Mouse (Mus musculus): ENCODE data around the gene Esam.

Esam gene

GRCm38 (mm10) chr9:37554838-37555748, 27.2 kb downstream of the Esam start, which contains the start of gene Siae:
Siae (plus strand) TSS chr9:37555698.
- DNase-seq (ENCODE audit: low spot score in 2 of 2), result no peak

- DNase-seq (ENCODE audit: low spot score in 2 of 2), result no peak
Observed at GRCm38 (mm10) chr9:37556366-37556765, 28.5 kb downstream of the Esam start.

- no peak for DNase-seq (ENCODE audit: low spot score in 2 of 2)
Observed at GRCm38 (mm10) chr9:37560617-37561016, 32.7 kb downstream of the Esam start.

- DNase-seq (ENCODE audit: low spot score in 2 of 2), result no peak
Observed at GRCm38 (mm10) chr9:37563805-37564204, 35.9 kb downstream of the Esam start.

- DNase-seq (ENCODE audit: low spot score in 2 of 2), result no peak
Observed at GRCm38 (mm10) chr9:37567019-37567418, 39.1 kb downstream of the Esam start.

GRCm38 (mm10) chr9:37567454-37567853, 39.6 kb downstream of the Esam start:
- DNase-seq (ENCODE audit: low spot score in 2 of 2), result no peak

- DNase-seq (ENCODE audit: low spot score in 2 of 2), result no peak
Observed at GRCm38 (mm10) chr9:37567892-37568604, 40.2 kb downstream of the Esam start.

- DNase-seq (ENCODE audit: low spot score in 2 of 2), result no peak
Observed at GRCm38 (mm10) chr9:37568605-37569214, 40.8 kb downstream of the Esam start.

GRCm38 (mm10) chr9:37569231-37569835, 41.5 kb downstream of the Esam start:
- DNase-seq (ENCODE audit: low spot score in 2 of 2), result no peak

- DNase-seq (ENCODE audit: low spot score in 2 of 2), result no peak
Observed at GRCm38 (mm10) chr9:37572204-37572876, 44.5 kb downstream of the Esam start.

- DNase-seq (ENCODE audit: low spot score in 2 of 2), result no peak
Observed at GRCm38 (mm10) chr9:37576436-37576930, 48.6 kb downstream of the Esam start.

- no peak for DNase-seq (ENCODE audit: low spot score in 2 of 2)
Observed at GRCm38 (mm10) chr9:37583594-37583993, 55.7 kb downstream of the Esam start.

GRCm38 (mm10) chr9:37586718-37587117, 58.8 kb downstream of the Esam start:
- DNase-seq (ENCODE audit: low spot score in 2 of 2), result no peak
